Mouse (Mus musculus): ENCODE results near the gene Adap2.
A peak's percentile ranks its signal among the peaks of the same experiment; 100 is the strongest.
"Not testable (repeated sequence)": the region's sequence is repeated elsewhere in the genome, so short reads cannot be mapped to it uniquely, and the experiment has no call there.

The Adap2 gene

DNA sequence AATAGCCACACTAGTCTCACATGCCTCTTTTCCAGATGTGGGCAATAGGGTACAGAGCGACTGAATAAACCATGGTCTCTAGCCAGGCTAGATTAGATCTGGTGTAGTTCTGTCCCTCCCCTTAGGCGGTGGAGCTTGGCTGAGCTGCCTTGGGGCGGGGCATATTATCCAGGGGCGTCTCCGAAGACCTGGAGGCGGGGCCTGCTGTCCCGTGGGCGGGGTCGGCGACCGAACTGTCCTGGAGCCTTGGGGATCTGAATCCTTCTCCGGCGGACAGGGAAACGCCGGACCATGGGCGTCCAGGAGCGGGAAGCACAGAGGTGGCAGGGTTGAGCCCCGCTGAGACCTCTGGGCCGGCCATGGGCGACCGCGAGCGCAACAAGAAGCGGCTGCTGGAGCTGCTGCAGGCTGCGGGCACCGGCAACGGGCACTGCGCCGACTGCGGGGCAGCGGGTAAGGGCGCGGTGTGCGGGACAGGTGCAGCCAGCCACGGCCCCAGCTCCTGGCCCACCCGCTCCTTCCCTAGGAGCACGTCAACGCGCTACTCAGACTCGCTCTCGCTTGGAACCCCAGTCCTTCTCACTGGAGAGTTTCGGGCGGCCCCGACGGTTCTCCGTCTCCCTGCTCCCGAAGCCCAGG is at the start of gene Adap2:
TSS of gene Adap2 (plus strand) at position 249 of the 639 bp plus-strand sequence.
- DNase-seq, result peak; percentile 35 to 62

- no peak for DNase-seq
Measured at GRCm38 (mm10) chr11:80104407-80104806, 49.5 kb upstream of the Adap2 start.

- DNase-seq, result no peak
Measured at GRCm38 (mm10) chr11:80116411-80116810, 37.5 kb upstream of the Adap2 start.

- no peak for DNase-seq
Measured at GRCm38 (mm10) chr11:80132050-80132449, 21.9 kb upstream of the Adap2 start.

- no peak for DNase-seq
Measured at GRCm38 (mm10) chr11:80134744-80135143, 19.2 kb upstream of the Adap2 start.

GRCm38 (mm10) chr11:80135954-80136683 is 17.8 kb upstream of the Adap2 start:
- no peak for DNase-seq

- no peak for DNase-seq
Measured at GRCm38 (mm10) chr11:80136786-80137185, 17.1 kb upstream of the Adap2 start.

DNA sequence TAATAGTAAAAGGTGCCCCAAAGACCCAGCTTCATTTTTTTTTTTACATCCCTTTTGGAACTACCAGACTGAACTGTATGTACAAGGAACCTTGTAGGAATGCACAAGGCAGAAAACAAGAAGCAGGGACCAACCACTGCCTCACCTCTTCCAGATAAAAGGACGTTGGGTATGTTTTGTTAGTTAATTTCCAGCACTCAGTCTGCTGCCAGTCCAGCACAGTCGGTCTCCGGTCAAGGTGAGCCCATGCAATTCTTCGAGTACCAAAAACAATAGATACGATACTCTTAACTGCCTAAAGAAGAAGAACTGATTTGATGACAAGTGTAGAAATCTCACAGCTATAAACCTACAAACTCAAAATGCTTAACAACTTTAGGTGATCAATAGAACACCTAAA is 16.1 kb upstream of the Adap2 start:
- DNase-seq, result no peak

DNA sequence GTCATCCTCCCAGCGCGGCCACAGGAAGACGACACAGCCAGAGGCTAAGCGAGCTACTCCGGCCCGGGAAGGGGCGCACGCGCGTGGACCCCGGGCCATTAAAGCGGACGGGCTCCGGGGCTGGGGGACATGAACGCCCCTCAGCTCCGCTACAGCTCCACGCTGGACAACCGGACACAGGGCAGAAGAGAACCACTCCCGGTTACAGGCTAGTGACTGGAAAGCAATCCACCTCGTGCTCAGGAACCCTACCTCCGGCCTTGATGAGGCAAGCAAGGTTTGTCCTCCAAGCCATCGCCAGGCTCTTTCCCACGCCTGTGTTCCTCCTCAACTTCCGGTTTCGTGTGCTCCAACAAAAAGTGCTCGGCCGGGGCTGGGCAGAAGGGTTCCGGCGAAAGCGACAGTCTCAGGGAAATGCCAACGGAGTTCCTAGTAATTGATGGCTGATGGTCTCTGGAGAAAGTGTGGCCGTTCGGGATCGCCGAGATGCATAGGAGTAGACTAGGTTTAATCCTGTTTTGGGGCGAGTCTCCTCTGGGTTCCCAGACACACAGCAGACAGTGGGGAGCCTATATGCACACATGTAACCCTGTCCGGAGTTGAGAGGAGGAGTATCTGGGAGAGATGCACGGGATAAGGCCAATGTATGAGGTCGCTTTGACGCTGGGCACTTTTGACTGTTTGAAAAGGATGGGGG is 11.9 kb upstream of the Adap2 start, which contains the start of gene Tefm:
TSS of gene Tefm (minus strand) at position 351 of the 697 bp plus-strand sequence.
- peak; percentile 91 to 92 for DNase-seq

DNA sequence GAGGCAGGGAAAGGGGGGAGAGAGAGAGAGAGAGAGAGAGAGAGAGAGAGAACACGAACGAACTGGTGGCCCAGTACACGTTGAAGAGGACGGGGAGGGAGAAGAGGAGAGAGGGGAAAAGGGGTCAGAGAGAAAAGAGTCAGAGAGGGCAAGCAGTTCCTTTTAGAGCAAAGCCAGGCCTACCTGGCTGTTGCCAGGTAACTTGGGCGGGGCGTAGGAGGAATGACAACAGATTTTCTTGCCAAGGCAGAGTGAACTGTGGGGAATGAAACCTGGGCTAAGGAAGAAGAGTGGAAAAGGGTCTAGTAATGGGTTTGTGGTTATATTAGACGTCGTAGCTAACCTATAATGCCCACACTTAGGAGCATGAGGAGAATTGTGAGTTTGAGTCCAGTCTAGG is 11.0 kb upstream of the Adap2 start:
- no peak for DNase-seq

DNA sequence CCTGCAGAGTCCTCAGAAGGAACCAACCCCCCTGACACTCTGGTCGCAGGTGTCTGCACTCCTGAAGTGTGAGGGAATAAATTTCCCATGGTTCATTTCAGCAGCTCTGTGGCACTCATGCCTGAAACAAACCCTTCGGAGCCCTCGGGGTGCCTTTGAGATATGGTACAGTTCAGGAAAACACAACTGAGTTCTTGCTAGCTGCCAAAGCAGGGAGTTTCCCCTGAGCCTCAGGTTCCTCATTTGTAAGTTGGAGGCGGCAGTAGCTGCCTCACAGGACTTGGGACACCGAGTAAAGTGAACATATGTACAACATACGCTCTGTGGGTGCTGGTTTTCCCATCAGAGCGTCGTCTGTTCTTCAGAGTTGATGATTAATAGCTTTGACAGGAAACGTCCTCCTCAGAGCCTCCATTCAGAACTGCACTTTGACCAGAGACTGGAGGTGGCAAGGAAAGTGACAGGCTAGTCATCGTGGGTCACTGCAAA is 8.1 kb upstream of the Adap2 start:
- DNase-seq, result no peak

GRCm38 (mm10) chr11:80147748-80148147 is 6.2 kb upstream of the Adap2 start:
- no peak for DNase-seq

DNA sequence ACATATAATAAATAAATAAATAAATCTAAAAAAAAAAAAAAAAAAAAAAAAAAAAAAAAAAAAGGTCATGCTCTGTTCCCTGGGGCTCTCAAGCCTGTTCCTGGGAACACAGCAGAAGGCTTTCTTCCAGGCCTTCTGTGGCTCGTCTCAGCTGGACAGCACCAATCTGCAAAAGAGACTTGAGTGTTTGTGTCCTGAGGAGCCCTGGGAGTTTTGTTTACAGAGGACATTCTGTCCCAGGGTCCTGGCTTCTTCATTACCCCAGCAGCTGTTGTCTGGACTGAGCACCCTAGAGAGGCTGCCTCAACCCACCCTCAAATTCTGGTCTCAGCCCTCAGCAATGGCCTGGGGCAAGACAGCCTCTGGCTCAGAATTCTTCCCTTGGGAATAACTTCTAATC is 5.6 kb upstream of the Adap2 start:
- no peak for DNase-seq

DNA sequence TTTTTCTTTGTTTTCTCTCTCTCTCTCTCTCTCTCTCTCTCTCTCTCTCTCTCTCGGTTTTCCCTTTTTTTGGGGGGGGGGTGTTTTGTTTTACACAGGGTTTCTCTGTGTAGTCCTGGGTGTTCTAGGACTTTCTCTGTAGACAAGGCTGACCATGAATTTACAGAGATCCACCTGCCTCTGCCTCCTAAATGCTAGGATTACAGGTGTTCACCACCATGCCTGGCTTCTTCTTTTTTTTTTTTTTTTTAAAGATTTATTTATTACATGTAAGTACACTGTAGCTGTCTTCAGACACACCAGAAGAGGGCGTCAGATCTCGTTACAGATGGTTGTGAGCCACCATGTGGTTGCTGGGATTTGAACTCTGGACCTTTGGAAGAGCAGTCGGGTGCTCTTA is 4.9 kb upstream of the Adap2 start:
- not testable (repeated sequence) for DNase-seq

DNA sequence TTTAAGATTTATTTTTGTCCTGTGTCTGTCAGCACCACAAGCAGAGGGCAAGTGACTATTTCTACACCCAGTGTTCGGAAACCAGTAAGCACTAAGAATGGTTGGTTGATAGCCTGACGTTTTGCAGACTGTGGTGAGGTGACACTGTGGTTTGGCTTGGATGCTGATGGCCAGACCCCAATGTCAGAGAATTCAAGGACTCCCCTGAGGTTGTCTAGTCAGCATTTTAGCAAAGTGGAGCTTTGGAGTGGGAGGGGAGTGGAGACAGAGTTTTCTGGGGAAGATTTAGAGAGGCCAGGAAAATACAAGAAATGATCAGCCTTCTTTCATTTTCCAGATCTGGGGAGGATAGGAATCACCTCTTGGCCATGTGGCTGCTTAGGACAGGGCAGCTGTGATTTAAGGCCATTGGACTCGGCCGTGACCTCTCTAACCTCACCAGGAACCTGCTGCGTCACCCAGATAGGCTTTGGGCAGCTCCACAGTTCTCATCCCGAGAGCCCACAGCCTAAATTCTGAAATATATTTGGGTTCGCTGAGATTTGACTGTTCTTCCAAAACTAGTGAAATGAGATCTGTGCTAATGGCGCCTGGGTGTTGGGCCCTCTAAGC is 4.4 kb upstream of the Adap2 start:
- no peak for DNase-seq

- no peak for DNase-seq
Measured at GRCm38 (mm10) chr11:80150566-80150965, 3.3 kb upstream of the Adap2 start.

DNA sequence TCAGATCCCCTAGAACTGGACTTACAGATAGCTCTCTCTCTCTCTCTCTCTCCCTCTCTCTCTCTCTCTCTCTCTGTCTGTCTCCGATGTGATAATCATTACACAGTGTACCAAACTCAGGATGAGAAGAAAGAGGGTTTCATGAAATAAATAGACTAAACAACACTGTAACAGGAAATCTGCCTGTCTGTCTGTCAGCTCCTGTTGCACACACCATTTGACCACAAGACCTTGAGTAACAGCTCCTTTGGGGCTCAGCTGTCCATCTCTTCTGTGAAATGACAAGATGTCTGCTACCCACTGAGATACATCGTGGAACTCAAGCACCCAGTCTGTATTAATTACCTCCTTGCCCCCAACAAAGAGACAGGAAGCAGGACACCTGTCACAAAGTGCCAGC is 2.4 kb upstream of the Adap2 start:
- no peak for DNase-seq

DNA sequence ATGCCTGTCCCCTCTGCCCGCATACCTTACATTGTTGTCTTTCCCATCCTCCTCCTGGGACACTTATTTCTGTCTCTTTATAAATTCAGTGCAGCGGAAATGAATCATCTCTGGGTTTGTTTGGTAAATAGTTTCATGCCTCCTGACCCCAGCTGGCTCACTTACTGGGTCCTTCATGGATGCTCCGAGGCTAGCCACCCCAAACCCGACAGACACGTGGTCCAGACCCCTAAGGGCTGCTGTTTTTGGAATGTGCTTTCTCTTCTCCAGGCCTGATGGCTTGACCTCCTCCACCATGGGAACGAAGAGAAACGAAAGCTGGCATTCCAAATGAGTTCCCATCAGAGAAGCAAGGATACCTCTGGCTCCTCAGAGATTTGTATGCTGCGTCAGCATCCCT is 1.5 kb upstream of the Adap2 start:
- no peak for DNase-seq

GRCm38 (mm10) chr11:80154501-80154900 is 596 bp downstream of the Adap2 start:
- DNase-seq, result no peak

- DNase-seq, result no peak
Measured at GRCm38 (mm10) chr11:80155541-80155940, 1.6 kb downstream of the Adap2 start.

DNA sequence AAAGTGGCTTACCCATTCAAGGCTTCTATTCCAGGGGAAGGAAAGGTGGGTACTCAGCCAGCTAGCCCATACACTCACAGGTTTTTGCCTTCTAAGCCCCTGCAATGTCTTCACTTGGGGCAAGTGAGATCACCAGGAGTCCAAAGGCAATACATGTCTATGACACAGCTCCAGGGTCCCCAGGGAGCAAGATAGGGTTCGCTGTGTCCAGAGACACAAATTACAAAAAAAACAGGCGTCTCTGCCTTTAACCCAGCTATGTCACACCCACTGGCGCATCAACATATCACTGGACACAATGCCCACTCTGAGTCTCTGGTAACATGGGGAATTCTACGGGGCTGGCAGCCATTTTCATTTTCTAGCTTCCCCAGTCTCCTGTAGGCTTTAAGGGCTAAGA is 2.1 kb downstream of the Adap2 start:
- DNase-seq, result no peak

GRCm38 (mm10) chr11:80156841-80157240 is 2.9 kb downstream of the Adap2 start:
- DNase-seq, result no peak

DNA sequence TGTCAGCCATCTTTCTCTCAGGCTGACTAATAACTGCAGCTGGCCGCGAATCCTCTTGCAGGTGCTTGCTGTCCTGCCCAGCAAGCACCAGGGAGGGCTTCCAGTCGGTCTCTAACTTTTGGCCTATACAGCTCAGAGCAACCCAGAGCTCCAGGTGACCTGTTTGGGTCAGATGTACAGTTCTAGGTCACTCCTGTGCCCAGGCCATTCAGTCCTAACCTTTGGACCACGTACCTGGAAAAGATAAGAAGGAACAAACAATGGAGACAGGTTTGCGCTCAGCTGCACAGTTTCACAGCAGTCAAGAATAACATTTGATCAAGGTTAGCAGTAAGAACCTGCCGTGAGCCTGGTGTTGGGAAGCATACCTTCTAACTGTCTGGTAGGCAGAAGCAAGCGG is 5.1 kb downstream of the Adap2 start:
- no peak for DNase-seq
